9 mouse cellular contexts compared by ENCODE assay signal in the genomic region with DNA sequence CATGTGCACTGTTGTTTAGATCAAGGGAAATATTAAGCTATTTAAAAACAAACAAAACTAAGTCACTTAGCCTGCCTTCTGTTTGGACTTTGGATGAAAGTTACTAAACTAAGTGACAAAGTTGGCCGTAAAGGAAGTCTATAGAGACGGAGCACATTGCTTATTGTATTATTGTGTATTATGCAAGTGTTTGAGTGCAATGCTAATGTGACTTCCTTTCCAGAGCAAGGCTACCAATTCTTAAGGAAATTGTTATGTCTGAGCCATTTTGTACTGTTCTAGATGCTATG. TPM values are rescaled to one million over a fixed set of nuclear protein-coding genes. Genes with fewer than 3 reads are reported as not detected.
A peak's percentile ranks its signal among the peaks of the same experiment; 100 is the strongest.
DNase-seq lines count a peak whose midpoint lies in the region; ATAC-seq and TF ChIP-seq lines count a peak whose summit lies in the region.
"Had no signal": no experiment of that assay in that cellular context is flagged by ENCODE, and none has a peak within 500 bp of the region (broad histone marks: within the 10 kb centered on the region; RNA-seq: fewer than 3 reads in every experiment).

No protein-coding gene starts in this region.

- no peaks in the 10 kb centered on the region for H3K79me2 ChIP-seq in myocyte (ENCODE audit: control insufficient read depth, insufficient read depth)

- no peaks in the 10 kb centered on the region for H3K36me3 ChIP-seq in intestine, postnatal 0 days (ENCODE audit: control insufficient read depth, insufficient read depth)
- no peaks in the 10 kb centered on the region for H3K36me3 ChIP-seq in myocyte (ENCODE audit: control insufficient read depth, insufficient read depth)

- no peaks in the 10 kb centered on the region for H3K9me3 ChIP-seq in intestine, postnatal 0 days (ENCODE audit: control insufficient read depth)

- WGBS in intestine, postnatal 0 days, result 38% methylated on average over 2 of the region's 2 CpGs

- DNase-seq in layer of hippocampus, adult 2 months (ENCODE audit: low spot score in 2 of 2), result no peak
- no peak for DNase-seq in layer of hippocampus, adult 18-20 months (ENCODE audit: low spot score in 2 of 2)
- DNase-seq in right cerebral cortex, postnatal 14 days, result no peak
- DNase-seq in embryo, embryonic 11 days, result no peak
- no peak for DNase-seq in yolk sac, embryonic 10.5 days (ENCODE audit: low spot score)

- H3K27me3 ChIP-seq in intestine, postnatal 0 days (replicated peaks; ENCODE audit: control insufficient read depth, insufficient read depth, low read length), result peaks cover 3% of the 10 kb centered on the region
- H3K27me3 ChIP-seq in myocyte (ENCODE audit: control insufficient read depth, insufficient read depth, insufficient read length), result no peaks in the 10 kb centered on the region

- no peaks in the 10 kb centered on the region; the same call in 1 of the 2 replicates for H3K4me1 ChIP-seq in embryonic fibroblast, embryonic 13.5 days (ENCODE audit: control insufficient read depth, insufficient read depth, low read length)
- H3K4me1 ChIP-seq in intestine, postnatal 0 days (replicated peaks; ENCODE audit: control insufficient read depth, insufficient read depth, low read length), result no peaks in the 10 kb centered on the region

- no peak for ATAC-seq in intestine, postnatal 0 days
- ATAC-seq: Patski had no signal

- H3ac ChIP-seq in myocyte (ENCODE audit: control insufficient read depth, insufficient read length), result no peak overlapping the region

- H3K9ac ChIP-seq in intestine, postnatal 0 days (ENCODE audit: low read depth, low read length), result 0 out of 2 replicates have a peak overlapping the region, but pooled peaks have one; percentile 13

- H3K27ac ChIP-seq in layer of hippocampus, adult 2 months, result peak overlapping the region; percentile 97
- H3K27ac ChIP-seq in embryonic fibroblast, embryonic 13.5 days (ENCODE audit: insufficient read depth, low read length), result no peak overlapping the region
- no peak overlapping the region for H3K27ac ChIP-seq in intestine, postnatal 0 days (ENCODE audit: low read depth, low read length)

- H3K4me2 ChIP-seq in intestine, postnatal 0 days (replicated peaks; ENCODE audit: low read depth), result peak overlapping the region; percentile 67
- peak overlapping the region; percentile 63 for H3K4me2 ChIP-seq in myocyte (ENCODE audit: low read depth)

- TF ChIP-seq POLR2A in embryonic fibroblast, embryonic 13.5 days (IDR thresholded peaks at IDR 0.05; ENCODE audit: low read depth, low read length), result no peak
- no peak for TF ChIP-seq POLR2A in myocyte (IDR thresholded peaks at IDR 0.05; ENCODE audit: insufficient read length, low read depth)

- peak overlapping the region; percentile 64 for H3K4me3 ChIP-seq in layer of hippocampus, adult 2 months
- peak overlapping the region; percentile 44 for H3K4me3 ChIP-seq in embryonic fibroblast, embryonic 13.5 days (ENCODE audit: insufficient read depth, low read length)
- peak overlapping the region; percentile 62 for H3K4me3 ChIP-seq in intestine, postnatal 0 days (ENCODE audit: low read depth, low read length)
- H3K4me3 ChIP-seq in myocyte, result peak overlapping the region; percentile 56

- TF ChIP-seq CTCF in layer of hippocampus, adult 2 months (conservative IDR thresholded peaks at IDR 0.05), result no peak
- no peak for TF ChIP-seq CTCF in embryonic fibroblast, embryonic 13.5 days (IDR thresholded peaks at IDR 0.05; ENCODE audit: borderline replicate concordance, insufficient read depth, low read length)
- TF ChIP-seq CTCF in intestine, postnatal 0 days (IDR thresholded peaks at IDR 0.05; ENCODE audit: low read depth), result no peak

TF ChIP-seq in myocyte, 11 proteins besides CTCF, POLR2A, EP300 and RAD21:
- no peak for TF ChIP-seq POLR2AphosphoS2 (IDR thresholded peaks at IDR 0.05; ENCODE audit: insufficient read length, low read depth)

RNA-seq across cellular contexts. Expression of gene Mef2c, which starts 21.8 kb away (rescaled TPM):
- 100 to 1,000 TPM; 119 to 131 TPM for total RNA-seq in layer of hippocampus, adult 2 months (2021)
- 100 to 1,000 TPM; 112 to 119 TPM for total RNA-seq in layer of hippocampus, adult 18-20 months (2021)
- 11.4 and 25.2 TPM in 2 replicates for polyA plus RNA-seq in embryonic fibroblast, embryonic 13.5 days (2011; ENCODE audit: insufficient read length, low read depth, missing spikeins)
- 19.2 and 20.9 TPM in 2 replicates for polyA plus RNA-seq in intestine, postnatal 0 days (2015; fragmentation: Nextera tagmentation; extraction: Ambion mirVana)
- polyA plus RNA-seq in myocyte (2012; fragmentation: generic; extraction: Trizol), result 49.0 TPM
- polyA plus RNA-seq: Patski had no signal
